Mouse (Mus musculus) midbrain, postnatal 0 days (tissue): ENCODE data around the gene Haghl. TPM values are rescaled to one million over a fixed set of nuclear protein-coding genes. Genes with fewer than 3 reads are reported as not detected.
"Not testable (repeated sequence)": the region's sequence is repeated elsewhere in the genome, so short reads cannot be mapped to it uniquely, and the experiment has no call there.

ENCODE experiments used
- ATAC-seq: fragments of 200-750 bp; cut with Nextera tagmentation; 2 replicates; pipeline ENCODE4 v1.8.0; 2017; ENCODE audit warnings: moderate number of reproducible peaks, mild to moderate bottlenecking, moderate TSS enrichment, moderate library complexity; ENCODE audit not compliant: low FRiP score
- DNase-seq: peaks from one replicate; pipeline ENCODE4 v3.0.0-alpha.2; 2015; ENCODE audit warnings: low spot score
- H3K27ac ChIP-seq: fragments of 300-500 bp; sonication (generic); 2 replicates; pipeline ENCODE4 v1.5.1; 2014; ENCODE audit warnings: low read depth, mild to moderate bottlenecking, low read length, mixed read lengths
- H3K27me3 ChIP-seq: fragments of 300-500 bp; sonication (generic); 2 replicates; pipeline ENCODE4 v1.6.1; 2014; ENCODE audit warnings: low read length, control low read depth, mixed read lengths; ENCODE audit not compliant: insufficient read depth
- H3K36me3 ChIP-seq: fragments of 300-500 bp; sonication (generic); 2 replicates; pipeline ENCODE4 v1.6.1; 2014; ENCODE audit warnings: low read length, control low read depth, mixed read lengths; ENCODE audit not compliant: insufficient read depth
- H3K4me1 ChIP-seq: fragments of 300-500 bp; sonication (generic); 2 replicates; pipeline ENCODE4 v1.6.1; 2014; ENCODE audit warnings: mild to moderate bottlenecking, control low read depth, antibody characterized with exemption, low read length, mixed read lengths; ENCODE audit not compliant: insufficient read depth
- H3K4me2 ChIP-seq: fragments of 300-500 bp; sonication (generic); 2 replicates; pipeline ENCODE4 v1.6.1; 2014; ENCODE audit warnings: low read depth, mild to moderate bottlenecking, low read length, mixed read lengths; ENCODE audit not compliant: poor library complexity, severe bottlenecking
- H3K4me3 ChIP-seq: fragments of 300-500 bp; sonication (generic); 2 replicates; pipeline ENCODE4 v1.5.1; 2014; ENCODE audit warnings: low read depth, mild to moderate bottlenecking, low read length, moderate library complexity
- H3K9ac ChIP-seq: fragments of 300-500 bp; sonication (generic); replicated peaks from 2 replicates; pipeline ENCODE4 v1.6.1; 2014; ENCODE audit warnings: mild to moderate bottlenecking, low read length, moderate library complexity, mixed read lengths; ENCODE audit not compliant: poor library complexity, severe bottlenecking
- H3K9me3 ChIP-seq: fragments of 300-500 bp; sonication (generic); 2 replicates; pipeline ENCODE4 v1.6.1; 2016; ENCODE audit warnings: low read length, control low read depth
- CTCF ChIP-seq: IDR thresholded peaks from 2 replicates; pipeline ENCODE4 v1.5.1; 2016; ENCODE audit warnings: antibody characterized with exemption, mild to moderate bottlenecking
- WGBS: fragments of 180-500 bp; shearing (Covaris S2); extraction: QIAGEN DNeasy Blood & Tissue Kit; methylation state at CpG from one replicate; pipeline ENCODE4 v1.1.7; 2014; 5-methylcytosine and 5-hydroxymethylcytosine counted together
- microRNA-seq: library from miRNA; unstranded; fragments of <30 nt; microRNA quantifications from one replicate; pipeline ENCODE4, GENCODE M21; 2016; ENCODE audit warnings: borderline number of aligned reads
- polyA plus RNA-seq: library from polyadenylated mRNA; unstranded; fragments of >200 nt; fragmentation: Nextera tagmentation; extraction: Ambion mirVana; gene quantifications from 2 replicates; pipeline ENCODE4 v1.2.1, GENCODE M21; 2015
- total RNA-seq: library from RNA; depleted of rRNA; stranded (reverse); fragments of >200 nt; gene quantifications from 2 replicates; pipeline ENCODE4 v1.2.3, GENCODE M21; 2014; rRNA removed

The Haghl gene
- total and polyA plus RNA-seq, 2 experiments from 2014 or later: 149 to 206 TPM

DNA sequence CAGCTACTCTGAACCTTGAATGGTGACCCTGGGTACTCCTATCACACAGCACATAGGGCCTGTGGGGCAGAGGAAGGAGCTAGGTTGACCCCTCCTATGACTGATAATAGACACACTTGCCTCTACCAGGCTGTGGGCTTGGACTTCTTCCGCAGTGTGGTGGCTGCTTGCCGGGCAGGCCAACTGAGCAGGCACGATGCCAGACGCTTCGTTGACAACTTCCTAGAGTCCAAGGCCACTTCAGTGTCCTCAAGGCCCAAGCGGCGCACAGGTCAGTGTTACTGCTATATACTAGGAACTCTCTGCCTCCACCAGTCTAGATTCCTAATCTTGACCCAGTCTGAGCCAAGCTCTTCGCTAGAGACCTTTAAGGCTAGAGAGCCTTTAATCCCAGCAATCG lies 41.6 kb downstream of the Haghl start:
- TF ChIP-seq CTCF: no peak
- H3K27ac ChIP-seq: no peak overlapping the region
- no peak overlapping the region for H3K4me2 ChIP-seq
- no peak overlapping the region for H3K9ac ChIP-seq
- WGBS: 91% methylated on average over 9 of the region's 9 CpGs
- no peaks in the 10 kb centered on the region for H3K27me3 ChIP-seq
- DNase-seq: no peak
- H3K4me1 ChIP-seq: no peaks in the 10 kb centered on the region
- no peak overlapping the region for H3K4me3 ChIP-seq
- ATAC-seq: no peak
- no peaks in the 10 kb centered on the region for H3K9me3 ChIP-seq
- no peaks in the 10 kb centered on the region for H3K36me3 ChIP-seq

DNA sequence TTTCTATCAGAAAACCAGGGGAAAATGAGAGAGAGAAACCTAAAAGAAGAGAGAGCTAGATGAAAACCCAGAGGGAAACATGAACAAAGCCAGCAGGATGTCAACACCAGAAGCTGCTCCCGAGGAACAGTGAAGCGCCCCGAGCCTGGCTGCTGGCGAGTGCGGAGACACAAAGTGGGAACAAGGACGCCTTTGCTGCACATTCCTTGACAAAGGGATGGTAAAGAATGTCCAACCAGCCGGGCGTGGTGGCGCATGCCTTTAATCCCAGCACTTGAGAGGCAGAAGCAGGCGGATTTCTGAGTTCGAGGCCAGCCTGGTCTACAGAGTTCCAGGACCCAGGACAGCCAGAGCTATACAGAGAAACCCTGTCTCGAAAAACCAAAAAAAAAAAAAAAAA lies 44.0 kb downstream of the Haghl start:
- not testable (repeated sequence) for H3K36me3 ChIP-seq, H3K4me2 ChIP-seq, H3K9me3 ChIP-seq, H3K4me3 ChIP-seq, DNase-seq, ATAC-seq, H3K4me1 ChIP-seq, H3K27ac ChIP-seq, H3K27me3 ChIP-seq, H3K9ac ChIP-seq
- WGBS: 69% methylated on average over 12 of the region's 12 CpGs

DNA sequence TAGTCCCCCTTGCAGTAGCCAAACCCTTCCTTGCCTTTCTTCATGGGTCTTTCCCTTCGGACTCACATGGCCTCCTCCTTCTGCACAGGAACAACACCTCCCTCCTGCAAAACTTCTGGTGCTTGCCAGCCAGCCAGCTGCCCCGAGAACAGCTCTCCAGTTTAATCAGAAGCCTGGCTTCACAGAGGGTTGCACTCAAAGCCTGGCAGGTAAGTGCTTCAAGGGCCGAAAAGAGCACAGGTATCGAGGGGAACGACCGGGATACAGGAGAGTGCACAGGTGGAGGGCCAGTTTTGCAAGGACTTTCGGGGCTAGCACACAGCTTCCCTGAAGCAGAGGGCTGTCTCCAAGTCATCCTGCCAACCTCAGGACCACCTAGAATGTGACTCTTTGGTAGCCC lies 46.6 kb downstream of the Haghl start:
- ATAC-seq (no peak), DNase-seq (no peak)
- H3K4me3 ChIP-seq: no peak overlapping the region
- no peak overlapping the region for H3K9ac ChIP-seq
- H3K36me3 ChIP-seq: no peaks in the 10 kb centered on the region
- WGBS: 82% methylated on average over 7 of the region's 7 CpGs
- H3K4me2 ChIP-seq: no peak overlapping the region
- H3K27me3 ChIP-seq: no peaks in the 10 kb centered on the region
- H3K4me1 ChIP-seq: no peaks in the 10 kb centered on the region
- H3K9me3 ChIP-seq: no peaks in the 10 kb centered on the region
- no peak overlapping the region for H3K27ac ChIP-seq
- no peak for TF ChIP-seq CTCF

DNA sequence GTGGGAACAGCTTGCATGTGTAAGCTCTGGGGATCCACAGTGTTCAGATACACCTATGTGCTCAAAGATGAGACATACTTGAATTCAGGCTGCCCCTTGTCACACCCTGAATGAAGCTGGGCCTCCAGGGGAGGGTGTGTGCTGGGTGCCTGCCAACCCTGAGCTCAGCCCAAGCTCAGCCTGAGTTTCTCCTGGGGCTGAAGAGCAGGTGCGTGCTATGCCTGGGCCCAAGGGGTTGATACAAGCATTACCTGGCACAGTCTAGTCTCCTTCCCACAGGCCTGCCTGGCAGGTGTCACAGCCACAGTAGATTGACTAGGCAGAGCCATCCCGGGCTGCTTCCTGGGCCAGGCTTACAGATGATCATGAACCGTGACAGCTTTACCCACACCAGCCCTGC lies 49.7 kb downstream of the Haghl start, which contains the start of gene Mslnl:
TSS of gene Mslnl (plus strand) at position 298 of the 400 bp plus-strand sequence.
- Histone ChIP-seq H3K27ac (no peak within 1 kb of the TSS), H3K36me3 (peaks cover 3% of the 10 kb centered on the region; the same call in 1 of the 2 replicates), H3K4me1 (no peaks in the 10 kb centered on the region), H3K4me2 (no peak within 1 kb of the TSS), H3K9ac (no peak within 1 kb of the TSS), H3K4me3 (no peak within 1 kb of the TSS), H3K9me3 (no peaks in the 10 kb centered on the region), H3K27me3 (no peaks in the 10 kb centered on the region)
- ATAC-seq: no peak
- TF ChIP-seq CTCF: no peak
- 75% methylated on average over 3 of the region's 3 CpGs for WGBS
- no peak for DNase-seq

DNA sequence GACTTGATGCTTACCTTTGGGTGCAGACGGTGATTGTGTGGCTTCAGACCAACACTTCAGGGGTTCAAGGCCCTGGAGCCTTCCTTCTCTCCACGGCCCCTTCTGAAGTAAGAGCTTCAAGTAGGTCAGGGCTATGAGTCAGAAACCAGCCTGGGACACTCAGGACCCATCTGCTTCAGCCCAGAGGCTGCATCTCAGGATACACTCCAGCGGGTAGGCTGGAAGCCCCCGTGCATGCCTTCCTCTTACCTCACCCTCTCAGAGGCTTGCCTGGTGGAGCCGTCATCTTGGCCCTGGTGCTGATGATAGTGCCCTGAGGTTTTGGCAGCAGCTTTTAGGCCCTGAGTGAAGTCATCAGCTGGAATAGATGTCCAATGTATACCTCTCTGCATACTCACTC lies 50.2 kb downstream of the Haghl start:
- DNase-seq (no peak), ATAC-seq (no peak)
- H3K4me3 ChIP-seq: no peak overlapping the region
- H3K9ac ChIP-seq: no peak overlapping the region
- no peak overlapping the region for H3K27ac ChIP-seq
- peaks cover 7% of the 10 kb centered on the region for H3K36me3 ChIP-seq
- no peaks in the 10 kb centered on the region for H3K27me3 ChIP-seq
- H3K4me1 ChIP-seq: no peaks in the 10 kb centered on the region
- H3K9me3 ChIP-seq: no peaks in the 10 kb centered on the region
- no peak overlapping the region for H3K4me2 ChIP-seq
- WGBS: 90% methylated on average over 5 of the region's 5 CpGs
- TF ChIP-seq CTCF: no peak

DNA sequence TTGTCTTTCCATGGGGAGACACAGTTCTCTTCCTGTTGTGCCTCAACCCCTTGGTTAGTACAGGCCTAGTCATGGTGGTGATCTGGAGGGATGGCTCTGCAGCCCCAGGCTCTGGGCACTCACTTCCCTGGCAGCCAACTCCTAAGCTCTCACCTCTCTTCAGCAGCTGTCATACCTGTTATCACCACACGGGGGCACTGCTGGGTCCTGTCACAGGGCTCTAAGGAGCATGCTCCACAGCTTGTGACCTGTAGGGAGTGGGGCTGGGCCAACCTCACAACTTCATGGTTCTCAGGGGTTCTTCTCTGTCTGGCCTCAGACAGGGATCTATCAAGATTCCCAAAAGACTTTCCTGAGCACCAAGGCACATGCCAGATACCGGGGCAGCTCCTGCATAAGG lies 53.4 kb downstream of the Haghl start:
- Histone ChIP-seq H3K4me3 (no peak overlapping the region), H3K9me3 (no peaks in the 10 kb centered on the region), H3K36me3 (peaks cover 13% of the 10 kb centered on the region), H3K4me2 (no peak overlapping the region), H3K27ac (no peak overlapping the region), H3K4me1 (peaks cover 10% of the 10 kb centered on the region), H3K9ac (no peak overlapping the region), H3K27me3 (no peaks in the 10 kb centered on the region)
- no peak for ATAC-seq
- peak; percentile 88 for DNase-seq
- 17% methylated on average over 2 of the region's 2 CpGs for WGBS
- peak; percentile 93 for TF ChIP-seq CTCF

Small RNAs within 50 kb of the gene (microRNA-seq; reads per million reads assigned to microRNA genes)
- gene Gm25083 (not detected), gene Mir3082 (1.0 reads per million), gene Mir6966 (not detected)

Other genes starting within 250 kb of the Haghl start
- 21.5 and 31.0 TPM in 2 replicates for gene Sox8, start 215.0 kb downstream of the Haghl start, total RNA-seq
- 16.3 and 19.9 TPM in 2 replicates for gene Sox8, start 215.0 kb downstream of the Haghl start, polyA plus RNA-seq
- gene Lmf1, start 206.6 kb downstream of the Haghl start, total RNA-seq: 27.3 and 27.6 TPM in 2 replicates
- gene Lmf1, start 206.6 kb downstream of the Haghl start, polyA plus RNA-seq: 19.8 and 23.0 TPM in 2 replicates
- 34.4 and 42.2 TPM in 2 replicates for gene Gng13, start 68.5 kb downstream of the Haghl start, total RNA-seq
- gene Gng13, start 68.5 kb downstream of the Haghl start, polyA plus RNA-seq: 21.0 and 25.8 TPM in 2 replicates
- 3.4 and 5.8 TPM in 2 replicates for gene Chtf18, start 58.3 kb downstream of the Haghl start, total RNA-seq
- gene Chtf18, start 58.3 kb downstream of the Haghl start, polyA plus RNA-seq: 2.2 and 2.5 TPM in 2 replicates
- 8.0 and 10.5 TPM in 2 replicates for gene Rpusd1, start 58.0 kb downstream of the Haghl start, total RNA-seq
- gene Rpusd1, start 58.0 kb downstream of the Haghl start, polyA plus RNA-seq: 26.7 and 33.3 TPM in 2 replicates
- not detected in 2 replicates for gene Mslnl, start 49.6 kb downstream of the Haghl start, total RNA-seq
- gene Mslnl, start 49.6 kb downstream of the Haghl start, polyA plus RNA-seq: not detected in 2 replicates
- gene Msln, start 31.3 kb downstream of the Haghl start, total RNA-seq: 0.52 and 1.6 TPM in 2 replicates
- gene Msln, start 31.3 kb downstream of the Haghl start, polyA plus RNA-seq: 2.2 and 3.6 TPM in 2 replicates
- gene Narfl, start 11.9 kb downstream of the Haghl start, total RNA-seq: 25.2 and 27.3 TPM in 2 replicates
- 25.1 and 27.2 TPM in 2 replicates for gene Narfl, start 11.9 kb downstream of the Haghl start, polyA plus RNA-seq
- 0.44 TPM in 1 of 2 replicates, not detected in the other for gene Ccdc78, start 907 bp upstream of the Haghl start, total RNA-seq
- gene Ccdc78, start 907 bp upstream of the Haghl start, polyA plus RNA-seq: 0.39 and 0.65 TPM in 2 replicates
- 65.8 and 74.2 TPM in 2 replicates for gene Fam173a, start 7.2 kb upstream of the Haghl start, total RNA-seq
- gene Fam173a, start 7.2 kb upstream of the Haghl start, polyA plus RNA-seq: 106 and 116 TPM in 2 replicates
- gene AC134908.4, start 10.0 kb upstream of the Haghl start, total RNA-seq: not detected in 2 replicates
- gene AC134908.4, start 10.0 kb upstream of the Haghl start, polyA plus RNA-seq: 0.89 TPM in 1 of 2 replicates, not detected in the other
- 155 and 236 TPM in 2 replicates for gene Metrn, start 11.5 kb upstream of the Haghl start, total RNA-seq
- gene Metrn, start 11.5 kb upstream of the Haghl start, polyA plus RNA-seq: 50.0 and 54.3 TPM in 2 replicates
- 140 and 154 TPM in 2 replicates for gene Fbxl16, start 23.4 kb upstream of the Haghl start, total RNA-seq
- 43.1 and 51.7 TPM in 2 replicates for gene Fbxl16, start 23.4 kb upstream of the Haghl start, polyA plus RNA-seq
- 33.4 and 37.6 TPM in 2 replicates for gene Wdr24, start 38.0 kb upstream of the Haghl start, total RNA-seq
- gene Wdr24, start 38.0 kb upstream of the Haghl start, polyA plus RNA-seq: 24.7 and 27.3 TPM in 2 replicates
- gene Jmjd8, start 43.2 kb upstream of the Haghl start, total RNA-seq: 39.1 and 46.2 TPM in 2 replicates
- 43.8 and 45.9 TPM in 2 replicates for gene Jmjd8, start 43.2 kb upstream of the Haghl start, polyA plus RNA-seq
- 237 and 248 TPM in 2 replicates for gene Stub1, start 47.7 kb upstream of the Haghl start, total RNA-seq
- gene Stub1, start 47.7 kb upstream of the Haghl start, polyA plus RNA-seq: 374 and 397 TPM in 2 replicates
- gene Rhbdl1, start 51.6 kb upstream of the Haghl start, total RNA-seq: 95.2 and 168 TPM in 2 replicates
- 97.0 and 110 TPM in 2 replicates for gene Rhbdl1, start 51.6 kb upstream of the Haghl start, polyA plus RNA-seq
- 25.8 and 34.3 TPM in 2 replicates for gene Gm20683, start 56.1 kb upstream of the Haghl start, total RNA-seq
- 11.9 and 14.2 TPM in 2 replicates for gene Gm20683, start 56.1 kb upstream of the Haghl start, polyA plus RNA-seq
- gene Rhot2, start 59.2 kb upstream of the Haghl start, total RNA-seq: 49.2 and 70.1 TPM in 2 replicates
- gene Rhot2, start 59.2 kb upstream of the Haghl start, polyA plus RNA-seq: 15.4 and 16.2 TPM in 2 replicates
- 36.2 and 44.3 TPM in 2 replicates for gene Wdr90, start 75.8 kb upstream of the Haghl start, total RNA-seq
- gene Wdr90, start 75.8 kb upstream of the Haghl start, polyA plus RNA-seq: 14.2 and 15.0 TPM in 2 replicates
- gene Mcrip2, start 83.1 kb upstream of the Haghl start, total RNA-seq: 14.6 and 29.9 TPM in 2 replicates
- gene Mcrip2, start 83.1 kb upstream of the Haghl start, polyA plus RNA-seq: 39.5 and 45.5 TPM in 2 replicates
- 53.8 and 64.8 TPM in 2 replicates for gene Mettl26, start 89.4 kb upstream of the Haghl start, total RNA-seq
- 67.3 and 74.0 TPM in 2 replicates for gene Mettl26, start 89.4 kb upstream of the Haghl start, polyA plus RNA-seq
- 0.77 and 1.7 TPM in 2 replicates for gene Wfikkn1, start 95.2 kb upstream of the Haghl start, total RNA-seq
- gene Wfikkn1, start 95.2 kb upstream of the Haghl start, polyA plus RNA-seq: 0.42 and 0.56 TPM in 2 replicates
- 42.1 and 43.0 TPM in 2 replicates for gene Rab40c, start 134.1 kb upstream of the Haghl start, total RNA-seq
- 36.2 and 38.9 TPM in 2 replicates for gene Rab40c, start 134.1 kb upstream of the Haghl start, polyA plus RNA-seq
- gene Pigq, start 159.3 kb upstream of the Haghl start, total RNA-seq: 73.6 and 111 TPM in 2 replicates
- gene Pigq, start 159.3 kb upstream of the Haghl start, polyA plus RNA-seq: 75.4 and 79.7 TPM in 2 replicates
- gene Nhlrc4, start 159.3 kb upstream of the Haghl start, total RNA-seq: 0.47 and 0.60 TPM in 2 replicates
- 0.35 and 0.91 TPM in 2 replicates for gene Nhlrc4, start 159.3 kb upstream of the Haghl start, polyA plus RNA-seq
- 2.9 and 4.1 TPM in 2 replicates for gene A930017K11Rik, start 166.9 kb upstream of the Haghl start, total RNA-seq
- 3.2 and 3.7 TPM in 2 replicates for gene A930017K11Rik, start 166.9 kb upstream of the Haghl start, polyA plus RNA-seq
- 29.7 and 36.8 TPM in 2 replicates for gene Capn15, start 200.1 kb upstream of the Haghl start, total RNA-seq
- gene Capn15, start 200.1 kb upstream of the Haghl start, polyA plus RNA-seq: 14.7 and 20.1 TPM in 2 replicates